Mouse (Mus musculus) skeletal muscle tissue, postnatal 0 days (tissue): ENCODE results near the gene Ipo13. TPM values are rescaled to one million over a fixed set of nuclear protein-coding genes. Genes with fewer than 3 reads are reported as not detected.

Experiments
- polyA plus RNA-seq: library from polyadenylated mRNA; unstranded; fragments of >200 nt; fragmentation: Nextera tagmentation; extraction: Ambion mirVana; gene quantifications from 2 replicates; pipeline ENCODE4 v1.2.1, GENCODE M21; 2015

Gene Ipo13
- 62.7 and 74.9 TPM in 2 replicates for polyA plus RNA-seq

GRCm38 (mm10) chr4:117914591-117915442 lies at the start of gene Ipo13:
TSS of gene Ipo13 (minus strand) at chr4:117914999.

GRCm38 (mm10) chr4:117929391-117929881 lies 14.6 kb upstream of the Ipo13 start, which contains the start of gene Artn:
TSS of gene Artn (minus strand) at chr4:117929763.

GRCm38 (mm10) chr4:117891738-117892161 lies 23.0 kb downstream of the Ipo13 start, which contains the start of gene Dph2:
TSS of gene Dph2 (minus strand) at chr4:117892032.

GRCm38 (mm10) chr4:117887133-117887532 lies 27.7 kb downstream of the Ipo13 start, which contains the start of gene Atp6v0b:
TSS of gene Atp6v0b (minus strand) at chr4:117887333.

GRCm38 (mm10) chr4:117882701-117883691 lies 31.8 kb downstream of the Ipo13 start, which contains the start of gene B4galt2:
TSS of gene B4galt2 (minus strand) at chr4:117883487.

GRCm38 (mm10) chr4:117872471-117872886 lies 42.3 kb downstream of the Ipo13 start, which contains the start of gene Ccdc24:
TSS of gene Ccdc24 (minus strand) at chr4:117872557.

Other genes with a start within 250 kb of the Ipo13 start
- 33.4 and 36.9 TPM in 2 replicates for gene Dmap1, start 232.7 kb downstream of the Ipo13 start, polyA plus RNA-seq
- gene Gm12845, start 190.6 kb downstream of the Ipo13 start, polyA plus RNA-seq = not detected in 2 replicates
- gene Klf17, start 149.4 kb downstream of the Ipo13 start, polyA plus RNA-seq = not detected in 2 replicates
- gene Slc6a9, start 80.5 kb downstream of the Ipo13 start, polyA plus RNA-seq = 2.7 and 2.9 TPM in 2 replicates
- gene Ccdc24, start 42.4 kb downstream of the Ipo13 start, polyA plus RNA-seq = 0.46 and 0.53 TPM in 2 replicates
- gene B4galt2, start 31.5 kb downstream of the Ipo13 start, polyA plus RNA-seq = 10.1 and 10.3 TPM in 2 replicates
- 138 and 139 TPM in 2 replicates for gene Atp6v0b, start 27.7 kb downstream of the Ipo13 start, polyA plus RNA-seq
- 4.3 and 4.8 TPM in 2 replicates for gene Dph2, start 23.0 kb downstream of the Ipo13 start, polyA plus RNA-seq
- gene Artn, start 14.8 kb upstream of the Ipo13 start, polyA plus RNA-seq = 1.3 and 1.4 TPM in 2 replicates
- 6.8 and 7.0 TPM in 2 replicates for gene St3gal3, start 219.9 kb upstream of the Ipo13 start, polyA plus RNA-seq